Mouse (Mus musculus) heart, embryonic 16.5 days (tissue): ENCODE measurements around the gene Gm21409. TPM values are rescaled to one million over a fixed set of nuclear protein-coding genes. Genes with fewer than 3 reads are reported as not detected.
"Not testable (repeated sequence)": the region's sequence is repeated elsewhere in the genome, so short reads cannot be mapped to it uniquely, and the experiment has no call there.

ENCODE experiments used
- ATAC-seq: fragments of 200-750 bp; cut with Nextera tagmentation; replicated peaks from 2 replicates; pipeline ENCODE4 v1.8.0; 2017; ENCODE audit warnings: moderate number of reproducible peaks; ENCODE audit not compliant: insufficient read depth, low FRiP score; ENCODE audit errors: extremely low read depth
- H3K27ac ChIP-seq: fragments of 300-500 bp; sonication (generic); 2 replicates; pipeline ENCODE4 v1.5.1; 2014; ENCODE audit warnings: mild to moderate bottlenecking, low read length, control low read depth, moderate library complexity
- H3K27me3 ChIP-seq: fragments of 300-500 bp; sonication (generic); 2 replicates; pipeline ENCODE4 v1.6.1; 2014; ENCODE audit warnings: low read length, mixed read lengths; ENCODE audit not compliant: control insufficient read depth, insufficient read depth
- H3K36me3 ChIP-seq: fragments of 300-500 bp; sonication (generic); 2 replicates; pipeline ENCODE4 v1.6.1; 2014; ENCODE audit not compliant: control insufficient read depth, insufficient read depth
- H3K4me1 ChIP-seq: fragments of 300-500 bp; sonication (generic); 2 replicates; pipeline ENCODE4 v1.6.1; 2014; ENCODE audit warnings: low read length, mixed read lengths; ENCODE audit not compliant: control insufficient read depth, insufficient read depth
- H3K4me2 ChIP-seq: fragments of 300-500 bp; sonication (generic); 2 replicates; pipeline ENCODE4 v1.6.1; 2014; ENCODE audit warnings: low read depth, mild to moderate bottlenecking, control low read depth, low read length
- H3K4me3 ChIP-seq: fragments of 300-500 bp; sonication (generic); 2 replicates; pipeline ENCODE4 v1.5.1; 2014; ENCODE audit warnings: mild to moderate bottlenecking, control low read depth, low read length
- H3K9ac ChIP-seq: fragments of 300-500 bp; sonication (generic); 2 replicates; pipeline ENCODE4 v1.6.1; 2014; ENCODE audit warnings: low read length, control low read depth
- H3K9me3 ChIP-seq: fragments of 300-500 bp; sonication (generic); replicated peaks from 2 replicates; pipeline ENCODE4 v1.6.1; 2016; ENCODE audit warnings: low read length; ENCODE audit not compliant: control insufficient read depth
- WGBS: fragments of 180-500 bp; shearing (Covaris S2); extraction: QIAGEN DNeasy Blood & Tissue Kit; methylation state at CpG from one replicate; pipeline ENCODE4 v1.1.7; 2014; 5-methylcytosine and 5-hydroxymethylcytosine counted together
- polyA plus RNA-seq: library from polyadenylated mRNA; unstranded; fragments of >200 nt; fragmentation: Nextera tagmentation; extraction: Ambion mirVana; gene quantifications from 2 replicates; pipeline ENCODE4 v1.2.1, GENCODE M21; 2015

The Gm21409 gene
- polyA plus RNA-seq: not detected in 2 replicates

GRCm38 (mm10) chrY:84746385-84746784, at the start of gene Gm21409:
TSS of gene Gm21409 (plus strand) at chrY:84746685.
- H3K9me3 ChIP-seq, H3K9ac ChIP-seq, H3K4me2 ChIP-seq, ATAC-seq, H3K4me3 ChIP-seq, H3K27me3 ChIP-seq, H3K4me1 ChIP-seq, H3K27ac ChIP-seq, H3K36me3 ChIP-seq: not testable (repeated sequence)
- WGBS: no CpG with 5 or more reads among the region's 6 CpGs

Other genes with a start within 250 kb of the Gm21409 start
- not detected in 2 replicates for gene Gm21394, start 181.8 kb upstream of the Gm21409 start, polyA plus RNA-seq